Comparison of ENCODE assay signal across 9 mouse cellular contexts in the genomic region with DNA sequence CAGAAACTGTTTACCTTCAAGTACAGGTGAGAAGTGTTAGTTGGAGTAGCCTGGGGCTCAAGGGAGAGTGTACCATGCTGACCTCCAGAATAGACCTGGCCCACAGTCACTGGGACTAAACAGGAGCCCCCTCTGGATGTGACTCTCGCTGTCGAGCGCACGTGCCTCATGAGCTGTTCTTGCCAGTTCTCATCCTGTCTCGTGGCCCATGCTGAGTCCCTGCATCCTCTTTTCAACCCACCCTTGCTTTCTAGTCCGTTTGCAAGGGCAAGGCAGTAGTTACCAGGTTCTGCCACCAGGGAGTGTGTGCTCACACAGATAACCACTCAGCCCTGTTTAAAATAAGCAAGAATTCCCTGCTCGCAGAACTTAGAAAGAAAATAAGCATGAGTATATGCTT. TPM values are rescaled to one million over a fixed set of nuclear protein-coding genes. Genes with fewer than 3 reads are reported as not detected.
DNase-seq lines count a peak whose midpoint lies in the region; ATAC-seq and TF ChIP-seq lines count a peak whose summit lies in the region.
"Had no signal": no experiment of that assay in that cellular context is flagged by ENCODE, and none has a peak within 500 bp of the region (broad histone marks: within the 10 kb centered on the region; RNA-seq: fewer than 3 reads in every experiment).

No protein-coding gene starts in this region.

- peak; percentile 55 for DNase-seq in gastrocnemius, postnatal 10 days
- no peak for DNase-seq in gastrocnemius, postnatal 36 days
- peak; percentile 55 for DNase-seq in embryonic facial prominence, embryonic 10.5 days (ENCODE audit: low spot score)
- peak; percentile 75 for DNase-seq in hindbrain, postnatal 0 days (ENCODE audit: low spot score)
- peak; percentile 65 for DNase-seq in left cerebral cortex, postnatal 4 days
- DNase-seq in neural tube, embryonic 11.5 days (ENCODE audit: low spot score) = peak; percentile 63
- peak; percentile 89 for DNase-seq in thymus, postnatal 0 days (ENCODE audit: low spot score)

- TF ChIP-seq CTCF in E14TG2a.4 (conservative IDR thresholded peaks at IDR 0.05; ENCODE audit: low read length) = peak; percentile 76
- TF ChIP-seq CTCF in hindbrain, postnatal 0 days (IDR thresholded peaks at IDR 0.05; ENCODE audit: low read depth) = peak; percentile 85

- H3K4me3 ChIP-seq in E14TG2a.4 (replicated peaks; ENCODE audit: low read length) = no peak overlapping the region
- H3K4me3 ChIP-seq in embryonic facial prominence, embryonic 10.5 days = no peak overlapping the region
- no peak overlapping the region for H3K4me3 ChIP-seq in hindbrain, postnatal 0 days (ENCODE audit: low read length)
- H3K4me3 ChIP-seq in neural tube, embryonic 11.5 days (ENCODE audit: low read depth, low read length) = no peak overlapping the region

- peaks cover 81% of the 10 kb centered on the region for H3K27me3 ChIP-seq in E14TG2a.4 (ENCODE audit: insufficient read depth, low read length)
- peaks cover 22% of the 10 kb centered on the region for H3K27me3 ChIP-seq in embryonic facial prominence, embryonic 10.5 days (replicated peaks; ENCODE audit: low read depth, poor library complexity, severe bottlenecking)
- H3K27me3 ChIP-seq in hindbrain, postnatal 0 days (ENCODE audit: insufficient read depth, low read length) = peaks cover 4% of the 10 kb centered on the region; the same call in 1 of the 2 replicates
- H3K27me3 ChIP-seq in neural tube, embryonic 11.5 days (ENCODE audit: control insufficient read depth, insufficient read depth, low read length) = no peaks in the 10 kb centered on the region

- no peaks in the 10 kb centered on the region for H3K36me3 ChIP-seq in E14TG2a.4 (ENCODE audit: insufficient read depth, low read length)
- H3K36me3 ChIP-seq in embryonic facial prominence, embryonic 10.5 days (replicated peaks) = no peaks in the 10 kb centered on the region
- no peaks in the 10 kb centered on the region for H3K36me3 ChIP-seq in hindbrain, postnatal 0 days (ENCODE audit: insufficient read depth, low read length)
- H3K36me3 ChIP-seq in neural tube, embryonic 11.5 days (ENCODE audit: control insufficient read depth, insufficient read depth, low read length) = no peaks in the 10 kb centered on the region

- intact Hi-C loops in gastrocnemius, postnatal 36 days (cut with DNase I) = loop anchor here (10.0 kb wide), 1 partner anchor 148 kb away; no protein-coding TSS in a partner anchor
- intact Hi-C loops in left cerebral cortex, postnatal 4 days (cut with DNase I) = loop anchor here (5.0 kb wide), 1 partner anchor 145 kb away; no protein-coding TSS in a partner anchor

- H3K9ac ChIP-seq in hindbrain, postnatal 0 days (replicated peaks; ENCODE audit: low read length) = no peak overlapping the region
- no peak overlapping the region for H3K9ac ChIP-seq in neural tube, embryonic 11.5 days (ENCODE audit: low read length)

- peaks cover 34% of the 10 kb centered on the region for H3K4me1 ChIP-seq in E14TG2a.4 (replicated peaks; ENCODE audit: low read depth, low read length)
- H3K4me1 ChIP-seq in embryonic facial prominence, embryonic 10.5 days = peaks cover 6% of the 10 kb centered on the region
- no peaks in the 10 kb centered on the region for H3K4me1 ChIP-seq in hindbrain, postnatal 0 days (ENCODE audit: insufficient read depth, low read length)
- peaks cover 5% of the 10 kb centered on the region; the same call in 1 of the 2 replicates for H3K4me1 ChIP-seq in neural tube, embryonic 11.5 days (ENCODE audit: control insufficient read depth, insufficient read depth, low read length)

- H3K4me2 ChIP-seq in hindbrain, postnatal 0 days (ENCODE audit: low read depth, low read length) = no peak overlapping the region
- no peak overlapping the region for H3K4me2 ChIP-seq in neural tube, embryonic 11.5 days (ENCODE audit: low read depth)

- no peak overlapping the region for H3K27ac ChIP-seq in embryonic facial prominence, embryonic 10.5 days (replicated peaks)
- no peak overlapping the region for H3K27ac ChIP-seq in hindbrain, postnatal 0 days
- no peak overlapping the region for H3K27ac ChIP-seq in neural tube, embryonic 11.5 days (ENCODE audit: low read depth, low read length)

- peak; percentile 70; the same call in 1 of the 2 replicates for ATAC-seq in hindbrain, postnatal 0 days
- 0 out of 2 replicates have a peak, but pooled peaks have one; percentile 38 for ATAC-seq in neural tube, embryonic 11.5 days (ENCODE audit: insufficient read depth, low FRiP score, low TSS enrichment)

- no peaks in the 10 kb centered on the region for H3K9me3 ChIP-seq in E14TG2a.4 (ENCODE audit: low read length)
- no peaks in the 10 kb centered on the region for H3K9me3 ChIP-seq in embryonic facial prominence, embryonic 10.5 days
- no peaks in the 10 kb centered on the region for H3K9me3 ChIP-seq in hindbrain, postnatal 0 days (ENCODE audit: low read length)
- no peaks in the 10 kb centered on the region for H3K9me3 ChIP-seq in neural tube, embryonic 11.5 days (ENCODE audit: control insufficient read depth, low read length)

- 40% methylated on average over 7 of the region's 7 CpGs for WGBS in embryonic facial prominence, embryonic 10.5 days
- 25% methylated on average over 7 of the region's 7 CpGs for WGBS in hindbrain, postnatal 0 days
- WGBS in neural tube, embryonic 11.5 days = 40% methylated on average over 7 of the region's 7 CpGs

RNA-seq across cellular contexts. Expression of gene Gpr83, which starts 6.9 kb away (rescaled TPM):
- under 1 TPM in 1 of 2 experiments, not detected in 1; 0.16 TPM for total RNA-seq in gastrocnemius, postnatal 10 days (2021)
- total RNA-seq in gastrocnemius, postnatal 36 days (2021) = not detected
- polyA plus RNA-seq in embryonic facial prominence, embryonic 10.5 days (2016; fragmentation: Nextera tagmentation; extraction: Ambion mirVana) = 0.23 and 0.32 TPM in 2 replicates
- total RNA-seq in hindbrain, postnatal 0 days (2014; rRNA removed) = 1.4 and 3.7 TPM in 2 replicates
- 1.8 TPM in 2 replicates for polyA plus RNA-seq in hindbrain, postnatal 0 days (2015; fragmentation: Nextera tagmentation; extraction: Ambion mirVana)
- total RNA-seq in left cerebral cortex, postnatal 4 days (2021) = 1 to 10 TPM; 1.8 to 2.8 TPM
- 0.58 and 1.1 TPM in 2 replicates for polyA plus RNA-seq in neural tube, embryonic 11.5 days (2014; fragmentation: Nextera tagmentation; extraction: Ambion mirVana)
- polyA plus RNA-seq in thymus, postnatal 0 days (2015; fragmentation: Nextera tagmentation; extraction: Ambion mirVana) = 7.4 and 9.4 TPM in 2 replicates
- total RNA-seq: heart, postnatal 36 days had no signal

RNA-seq across cellular contexts. Expression of gene Izumo1r, which starts 36.8 kb away (rescaled TPM):
- total RNA-seq in gastrocnemius, postnatal 10 days (2021) = not detected
- not detected for total RNA-seq in gastrocnemius, postnatal 36 days (2021)
- 0.15 TPM in 1 of 2 replicates, not detected in the other for polyA plus RNA-seq in embryonic facial prominence, embryonic 10.5 days (2016; fragmentation: Nextera tagmentation; extraction: Ambion mirVana)
- total RNA-seq in hindbrain, postnatal 0 days (2014; rRNA removed) = not detected in 2 replicates
- not detected in 2 replicates for polyA plus RNA-seq in hindbrain, postnatal 0 days (2015; fragmentation: Nextera tagmentation; extraction: Ambion mirVana)
- not detected for total RNA-seq in left cerebral cortex, postnatal 4 days (2021)
- not detected in 2 replicates for polyA plus RNA-seq in neural tube, embryonic 11.5 days (2014; fragmentation: Nextera tagmentation; extraction: Ambion mirVana)
- 14.7 and 21.0 TPM in 2 replicates for polyA plus RNA-seq in thymus, postnatal 0 days (2015; fragmentation: Nextera tagmentation; extraction: Ambion mirVana)
- total RNA-seq: heart, postnatal 36 days had no signal

Comparison
In these comparisons a context has a peak if more than half of its experiments do, and no peak if none do; other contexts are left out.
1. DNase-seq: peak in gastrocnemius, postnatal 10 days (single experiment), embryonic facial prominence, embryonic 10.5 days (single experiment), hindbrain, postnatal 0 days (single experiment), left cerebral cortex, postnatal 4 days (single experiment), neural tube, embryonic 11.5 days (single experiment) and thymus, postnatal 0 days (single experiment); none in gastrocnemius, postnatal 36 days (0 of 2).